Mouse (Mus musculus): ENCODE measurements around the gene Rps27l. TPM values are rescaled to one million over a fixed set of nuclear protein-coding genes. Genes with fewer than 3 reads are reported as not detected.
"Not testable (repeated sequence)": the region's sequence is repeated elsewhere in the genome, so short reads cannot be mapped to it uniquely, and the experiment has no call there.

Gene Rps27l
- 775 and 943 TPM in 2 replicates for polyA plus RNA-seq (2016; fragmentation: Nextera tagmentation; extraction: Ambion mirVana)

GRCm38 (mm10) chr9:66945647-66946641, at the start of gene Rps27l:
Gene Rps27l, plus strand, starts transcription at chr9:66946086.
- Histone ChIP-seq H3K27ac (peak within 1 kb of the TSS; percentile 96), H3K9me3 (replicated peaks) (no peaks in the 10 kb centered on the region), H3K27me3 (ENCODE audit: low read depth, poor library complexity, severe bottlenecking) (no peaks in the 10 kb centered on the region), H3K4me1 (peaks cover 20% of the 10 kb centered on the region), H3K4me3 (peak within 1 kb of the TSS; percentile 98), H3K36me3 (peaks cover 25% of the 10 kb centered on the region)
- WGBS: under 1% methylated on average over 77 of the region's 77 CpGs
- peak; percentile 98 for DNase-seq (ENCODE audit: low spot score)

DNA sequence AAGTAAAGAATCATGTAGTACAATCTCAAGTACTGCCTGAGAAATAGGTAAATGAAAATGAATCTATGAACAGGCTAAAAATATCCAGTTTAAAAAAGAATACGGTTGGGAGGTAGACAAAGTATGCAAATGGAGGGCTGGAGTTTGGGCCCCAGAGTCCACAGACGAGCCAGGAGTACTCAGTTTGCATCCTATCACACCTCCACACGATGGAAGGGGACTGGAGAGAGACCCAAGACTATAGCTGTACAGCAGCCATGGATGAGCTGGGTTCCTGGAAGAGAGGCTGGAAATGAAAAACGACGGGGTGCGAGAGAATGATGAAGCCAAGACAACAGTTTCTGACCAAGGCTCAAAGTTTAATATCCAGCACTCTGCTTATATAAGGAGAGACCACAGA, 48.9 kb upstream of the Rps27l start:
- no peaks in the 10 kb centered on the region for H3K27me3 ChIP-seq (ENCODE audit: low read depth, poor library complexity, severe bottlenecking)
- no peaks in the 10 kb centered on the region for H3K9me3 ChIP-seq (replicated peaks)
- 71% methylated on average over 6 of the region's 6 CpGs for WGBS
- no peak overlapping the region for H3K4me3 ChIP-seq
- H3K4me1 ChIP-seq: peaks cover 14% of the 10 kb centered on the region
- 0 out of 2 replicates have a peak, but pooled peaks cover 2% of the 10 kb centered on the region for H3K36me3 ChIP-seq
- no peak for DNase-seq (ENCODE audit: low spot score)
- 0 out of 2 replicates have a peak overlapping the region, but pooled peaks have one; percentile 8 for H3K27ac ChIP-seq

DNA sequence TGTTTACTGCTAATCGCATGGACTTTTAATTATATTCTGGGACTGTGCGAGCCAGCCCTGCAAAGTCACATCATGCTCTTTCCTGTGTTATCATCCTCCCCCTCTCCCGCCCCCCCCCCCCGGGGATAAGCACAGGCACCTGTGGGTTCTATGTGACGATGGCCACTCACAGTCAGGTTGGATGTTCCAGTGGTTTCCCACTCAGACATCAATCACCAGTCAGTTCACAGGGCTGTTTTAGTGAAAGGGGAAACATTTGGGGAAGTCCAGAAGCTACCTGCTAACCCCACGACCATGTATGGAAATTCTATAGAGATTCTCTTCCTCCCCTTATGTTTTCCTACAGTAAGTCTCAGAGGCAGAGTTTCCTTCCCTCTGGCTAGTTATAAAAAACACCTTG, 48.0 kb upstream of the Rps27l start:
- Histone ChIP-seq H3K36me3 (0 out of 2 replicates have a peak, but pooled peaks cover 2% of the 10 kb centered on the region), H3K4me1 (peaks cover 14% of the 10 kb centered on the region), H3K4me3 (no peak overlapping the region), H3K9me3 (replicated peaks) (no peaks in the 10 kb centered on the region), H3K27me3 (ENCODE audit: low read depth, poor library complexity, severe bottlenecking) (no peaks in the 10 kb centered on the region), H3K27ac (peak overlapping the region; percentile 36; the same call in 1 of the 2 replicates)
- 77% methylated on average over 6 of the region's 6 CpGs for WGBS
- no peak for DNase-seq (ENCODE audit: low spot score)

DNA sequence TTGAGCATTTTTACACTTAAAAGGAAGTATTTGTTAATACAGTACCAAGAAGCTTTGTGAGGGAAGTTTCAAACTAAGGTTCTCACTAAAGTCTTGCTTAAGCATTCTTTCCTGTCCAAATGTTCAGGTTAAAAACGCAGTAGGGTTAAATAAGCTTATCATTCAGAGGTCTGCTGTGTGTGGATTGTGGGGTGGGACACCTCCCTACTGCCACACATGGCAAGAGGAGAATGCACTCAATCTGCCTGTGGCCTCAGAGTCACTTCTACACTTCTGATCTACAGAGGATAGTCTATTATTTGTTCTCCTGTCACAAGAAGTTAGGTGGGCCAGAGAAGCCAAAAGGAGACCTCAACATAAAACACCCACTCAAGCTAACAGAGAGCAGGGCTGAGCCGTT, 46.8 kb upstream of the Rps27l start:
- Histone ChIP-seq H3K27me3 (ENCODE audit: low read depth, poor library complexity, severe bottlenecking) (no peaks in the 10 kb centered on the region), H3K9me3 (replicated peaks) (no peaks in the 10 kb centered on the region), H3K4me1 (peaks cover 14% of the 10 kb centered on the region), H3K27ac (no peak overlapping the region), H3K36me3 (0 out of 2 replicates have a peak, but pooled peaks cover 2% of the 10 kb centered on the region), H3K4me3 (no peak overlapping the region)
- 79% methylated on average over 2 of the region's 2 CpGs for WGBS
- no peak for DNase-seq (ENCODE audit: low spot score)

DNA sequence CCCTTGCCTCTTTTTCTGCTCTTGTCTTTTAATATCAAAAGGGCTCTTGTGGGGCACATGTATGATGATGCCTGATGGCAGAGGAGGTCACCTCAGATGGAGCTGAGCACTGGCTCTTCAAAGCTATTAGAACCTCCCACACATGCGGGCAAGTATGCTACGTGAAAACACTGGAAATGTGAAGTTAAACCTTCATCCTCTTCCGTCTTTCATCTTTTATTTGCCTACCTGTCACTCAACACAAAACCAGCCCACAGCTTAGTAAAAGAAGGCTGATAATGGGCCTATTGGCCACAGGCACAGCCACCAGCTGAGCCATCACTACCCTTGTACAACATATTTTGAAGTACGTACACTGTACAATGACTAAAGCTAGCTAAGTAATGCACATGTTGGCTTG, 46.4 kb upstream of the Rps27l start:
- no peak overlapping the region for H3K27ac ChIP-seq
- WGBS: 86% methylated on average over 4 of the region's 4 CpGs
- no peaks in the 10 kb centered on the region for H3K27me3 ChIP-seq (ENCODE audit: low read depth, poor library complexity, severe bottlenecking)

DNA sequence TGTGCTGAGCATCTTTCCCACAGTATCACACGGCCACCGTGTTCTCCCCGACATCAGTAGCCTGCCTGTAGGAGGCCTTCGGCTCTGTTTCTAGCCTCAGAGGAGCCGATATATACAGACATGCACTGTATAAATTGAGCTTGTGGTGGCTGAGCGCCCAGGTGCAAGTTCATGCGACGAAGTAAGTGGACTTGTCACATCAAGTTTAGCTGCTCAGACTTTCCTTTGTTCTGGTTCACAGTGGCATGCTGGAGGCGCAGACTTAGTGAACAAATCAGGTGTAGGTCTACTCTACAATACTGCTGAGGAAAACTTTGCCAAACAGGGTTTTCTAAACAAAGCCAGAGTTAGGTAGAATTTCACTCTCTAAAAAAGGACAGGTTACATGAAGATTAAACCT, 39.9 kb upstream of the Rps27l start:
- Histone ChIP-seq H3K36me3 (0 out of 2 replicates have a peak, but pooled peaks cover 2% of the 10 kb centered on the region), H3K4me3 (no peak overlapping the region), H3K4me1 (peaks cover 21% of the 10 kb centered on the region), H3K9me3 (replicated peaks) (no peaks in the 10 kb centered on the region), H3K27me3 (ENCODE audit: low read depth, poor library complexity, severe bottlenecking) (no peaks in the 10 kb centered on the region), H3K27ac (no peak overlapping the region)
- DNase-seq (ENCODE audit: low spot score): no peak
- 87% methylated on average over 9 of the region's 9 CpGs for WGBS

More for the DNA sequence above, 46.4 kb upstream of the Rps27l start:
- Histone ChIP-seq H3K4me1 (peaks cover 14% of the 10 kb centered on the region), H3K4me3 (no peak overlapping the region), H3K36me3 (0 out of 2 replicates have a peak, but pooled peaks cover 2% of the 10 kb centered on the region), H3K9me3 (replicated peaks) (no peaks in the 10 kb centered on the region)
- no peak for DNase-seq (ENCODE audit: low spot score)

- Histone ChIP-seq H3K27ac (no peak overlapping the region), H3K4me1 (peaks cover 21% of the 10 kb centered on the region), H3K27me3 (ENCODE audit: low read depth, poor library complexity, severe bottlenecking) (no peaks in the 10 kb centered on the region), H3K4me3 (no peak overlapping the region), H3K9me3 (replicated peaks) (no peaks in the 10 kb centered on the region), H3K36me3 (no peaks in the 10 kb centered on the region)
- DNase-seq (ENCODE audit: low spot score): no peak
- WGBS: 90% methylated on average over 8 of the region's 8 CpGs
These were observed 38.8 kb upstream of the Rps27l start for GRCm38 (mm10) chr9:66907126-66907525.

- peaks cover 3% of the 10 kb centered on the region; the same call in 1 of the 2 replicates for H3K36me3 ChIP-seq
- H3K4me3 ChIP-seq: no peak overlapping the region
- no peaks in the 10 kb centered on the region for H3K27me3 ChIP-seq (ENCODE audit: low read depth, poor library complexity, severe bottlenecking)
- peaks cover 21% of the 10 kb centered on the region for H3K4me1 ChIP-seq
- DNase-seq (ENCODE audit: low spot score): no peak
- WGBS: 89% methylated on average over 5 of the region's 5 CpGs
- H3K27ac ChIP-seq: no peak overlapping the region
- H3K9me3 ChIP-seq (replicated peaks): no peaks in the 10 kb centered on the region
These were observed 38.0 kb upstream of the Rps27l start for GRCm38 (mm10) chr9:66907746-66908397.

- Histone ChIP-seq H3K27me3 (ENCODE audit: low read depth, poor library complexity, severe bottlenecking) (no peaks in the 10 kb centered on the region), H3K36me3 (peaks cover 5% of the 10 kb centered on the region; the same call in 1 of the 2 replicates), H3K4me3 (no peak overlapping the region), H3K27ac (no peak overlapping the region), H3K4me1 (peaks cover 21% of the 10 kb centered on the region), H3K9me3 (replicated peaks) (no peaks in the 10 kb centered on the region)
- no peak for DNase-seq (ENCODE audit: low spot score)
- WGBS: 83% methylated on average over 7 of the region's 7 CpGs
These were observed 36.0 kb upstream of the Rps27l start for GRCm38 (mm10) chr9:66909922-66910321.

DNA sequence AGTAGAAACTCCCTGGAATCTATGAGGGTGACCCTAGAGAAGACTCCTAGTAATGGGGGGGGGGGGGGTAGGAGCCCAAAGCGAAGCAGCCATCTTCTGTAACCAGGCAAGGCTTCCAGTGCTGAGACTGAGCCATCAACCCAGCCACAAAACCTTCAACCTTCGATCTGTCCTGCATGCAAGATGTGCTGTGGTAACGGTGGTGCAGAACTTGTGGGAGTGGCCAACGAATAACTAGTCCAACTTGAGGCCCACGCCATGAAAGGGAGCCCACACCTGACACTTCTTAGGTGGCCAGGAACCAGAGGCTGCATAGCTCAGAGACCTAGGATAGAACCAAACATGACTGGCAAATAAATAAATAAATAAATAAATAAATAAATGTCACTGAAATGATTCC, 35.2 kb upstream of the Rps27l start:
- Histone ChIP-seq H3K9me3 (replicated peaks) (no peaks in the 10 kb centered on the region), H3K4me3 (no peak overlapping the region), H3K27ac (no peak overlapping the region), H3K27me3 (ENCODE audit: low read depth, poor library complexity, severe bottlenecking) (no peaks in the 10 kb centered on the region), H3K36me3 (peaks cover 5% of the 10 kb centered on the region; the same call in 1 of the 2 replicates), H3K4me1 (peaks cover 24% of the 10 kb centered on the region)
- 93% methylated on average over 5 of the region's 5 CpGs for WGBS
- no peak for DNase-seq (ENCODE audit: low spot score)

- Histone ChIP-seq H3K27ac (no peak overlapping the region), H3K4me3 (no peak overlapping the region), H3K4me1 (peaks cover 9% of the 10 kb centered on the region; the same call in 1 of the 2 replicates), H3K27me3 (ENCODE audit: low read depth, poor library complexity, severe bottlenecking) (no peaks in the 10 kb centered on the region), H3K36me3 (peaks cover 5% of the 10 kb centered on the region; the same call in 1 of the 2 replicates), H3K9me3 (replicated peaks) (no peaks in the 10 kb centered on the region)
- no peak for DNase-seq (ENCODE audit: low spot score)
These were observed 33.6 kb upstream of the Rps27l start for GRCm38 (mm10) chr9:66912304-66912703.

GRCm38 (mm10) chr9:66913254-66913934, 32.5 kb upstream of the Rps27l start:
- H3K9me3 ChIP-seq (replicated peaks); H3K27me3 ChIP-seq (ENCODE audit: low read depth, poor library complexity, severe bottlenecking); H3K36me3 ChIP-seq; H3K4me3 ChIP-seq; H3K27ac ChIP-seq; DNase-seq (ENCODE audit: low spot score): not testable (repeated sequence)
- WGBS: 92% methylated on average over 5 of the region's 5 CpGs
- peaks cover 14% of the 10 kb centered on the region for H3K4me1 ChIP-seq
